Mouse (Mus musculus) spleen, postnatal 36 days (tissue): ENCODE data around the gene Hist1h2ah.
"Not testable (repeated sequence)": the region's sequence is repeated elsewhere in the genome, so short reads cannot be mapped to it uniquely, and the experiment has no call there.

ENCODE experiments used
- DNase-seq, 2 experiments: peaks; one replicate each; pipeline ENCODE4 v3.0.0; 2022; ENCODE audit warnings: low spot score in 2 of 2, mixed read lengths in 1 of 2

The Hist1h2ah gene

GRCm38 (mm10) chr13:22035267-22036148 is at the start of gene Hist1h2ah, which contains the start of gene Hist1h2bk:
TSS of gene Hist1h2ah (minus strand) at chr13:22035568.
TSS of gene Hist1h2bk (plus strand) at chr13:22035870.
- DNase-seq, result peak; percentile 86 to 93

- DNase-seq, result not testable (repeated sequence)
Observed at GRCm38 (mm10) chr13:22084140-22084539, 48.8 kb upstream of the Hist1h2ah start, which contains the start of gene Vmn1r188. TSS of gene Vmn1r188 (plus strand) at chr13:22084440.

- no peak for DNase-seq
Observed at GRCm38 (mm10) chr13:22063468-22063867, 28.1 kb upstream of the Hist1h2ah start.

GRCm38 (mm10) chr13:22061422-22061821 is 26.1 kb upstream of the Hist1h2ah start:
- DNase-seq, result no peak

- no peak for DNase-seq
Observed at GRCm38 (mm10) chr13:22053754-22054153, 18.4 kb upstream of the Hist1h2ah start.

- no peak for DNase-seq
Observed at GRCm38 (mm10) chr13:22051523-22051859, 16.1 kb upstream of the Hist1h2ah start.

- peak; percentile 92 to 93 for DNase-seq
Observed at GRCm38 (mm10) chr13:22050591-22051522, 15.5 kb upstream of the Hist1h2ah start.

- DNase-seq, result peak in 1 of 2 experiments; percentile 23
Observed at GRCm38 (mm10) chr13:22049737-22050440, 14.5 kb upstream of the Hist1h2ah start.

GRCm38 (mm10) chr13:22049041-22049440 is 13.7 kb upstream of the Hist1h2ah start:
- no peak for DNase-seq

GRCm38 (mm10) chr13:22045311-22045710 is 9.9 kb upstream of the Hist1h2ah start:
- DNase-seq, result no peak

- DNase-seq, result no peak
Observed at GRCm38 (mm10) chr13:22044432-22045155, 9.2 kb upstream of the Hist1h2ah start.

GRCm38 (mm10) chr13:22043503-22044431 is 8.4 kb upstream of the Hist1h2ah start:
- DNase-seq, result peak in 1 of 2 experiments; percentile 63

- DNase-seq, result peak; percentile 89 to 95
Observed at GRCm38 (mm10) chr13:22042568-22043502, 7.5 kb upstream of the Hist1h2ah start, which contains the start of the genes Hist1h2ag and Hist1h2bj. TSS of gene Hist1h2ag (minus strand) at chr13:22042944. TSS of gene Hist1h2bj (plus strand) at chr13:22043214.

GRCm38 (mm10) chr13:22041651-22042567 is 6.5 kb upstream of the Hist1h2ah start:
- DNase-seq, result no peak

- peak; percentile 96 to 97 for DNase-seq
Observed at GRCm38 (mm10) chr13:22041142-22041536, 5.8 kb upstream of the Hist1h2ah start, which contains the start of gene Hist1h4i. TSS of gene Hist1h4i (minus strand) at chr13:22041362.

GRCm38 (mm10) chr13:22040464-22041141 is 5.2 kb upstream of the Hist1h2ah start:
- no peak for DNase-seq
